Mouse (Mus musculus): ENCODE measurements at regions not wholly inside any gene's neighbourhood (a gene's known extent, or its start where the extent isn't known, plus 50 kb on each side); places are given as distances from the start of the nearest gene placed in this dataset.

GRCm38 (mm10) chr5:103370456-103370855, 54.5 kb upstream of the Ptpn13 start:
- TF ChIP-seq CTCF (IDR thresholded peaks at IDR 0.05; ENCODE audit: low read depth) (no peak), EP300 (IDR thresholded peaks at IDR 0.05; ENCODE audit: low read depth) (no peak)
